Comparison of ENCODE assay signal across 16 mouse cellular contexts in genomic region chr16:35282456-35282855, GRCm38 (mm10).
"Had no signal": no experiment of that assay in that cellular context is flagged by ENCODE, and none has a peak within 500 bp of the region (broad histone marks: within the 10 kb centered on the region; RNA-seq: fewer than 3 reads in every experiment).

No protein-coding gene starts in this region.

- H3K9ac ChIP-seq: liver, embryonic 12.5 days; liver, embryonic 14.5 days; lung, embryonic 14.5 days; midbrain, embryonic 12.5 days; neural tube, embryonic 13.5 days; neural tube, embryonic 15.5 days; stomach, embryonic 15.5 days had no signal

- DNase-seq: lung, embryonic 14.5 days; midbrain, embryonic 14.5 days; right cerebral cortex, postnatal 14 days; thymus, adult 2 months; thymus, postnatal 14 days; thymus, postnatal 36 days had no signal

- H3K36me3 ChIP-seq: liver, embryonic 12.5 days; midbrain, embryonic 10.5 days; stomach, embryonic 15.5 days had no signal

- H3K9me3 ChIP-seq: liver, embryonic 12.5 days; midbrain, embryonic 10.5 days; midbrain, embryonic 12.5 days; neural tube, embryonic 13.5 days; neural tube, embryonic 15.5 days; stomach, embryonic 15.5 days had no signal

- H3K4me1 ChIP-seq: liver, embryonic 12.5 days; midbrain, embryonic 12.5 days; neural tube, embryonic 13.5 days; neural tube, embryonic 15.5 days; stomach, embryonic 15.5 days had no signal

- H3K4me3 ChIP-seq: liver, embryonic 12.5 days; midbrain, embryonic 10.5 days; midbrain, embryonic 12.5 days; myocyte; neural tube, embryonic 13.5 days; neural tube, embryonic 15.5 days; stomach, embryonic 15.5 days had no signal

- H3K27ac ChIP-seq: liver, embryonic 12.5 days; liver, embryonic 14.5 days; midbrain, embryonic 10.5 days; midbrain, embryonic 12.5 days; neural tube, embryonic 13.5 days; neural tube, embryonic 15.5 days; stomach, embryonic 15.5 days; stomach, postnatal 0 days had no signal

- ATAC-seq: liver, embryonic 12.5 days; midbrain, embryonic 16.5 days had no signal

- H3K27me3 ChIP-seq: liver, embryonic 12.5 days; midbrain, embryonic 12.5 days; neural tube, embryonic 13.5 days; neural tube, embryonic 15.5 days; stomach, embryonic 15.5 days had no signal

- H3K4me2 ChIP-seq: liver, embryonic 12.5 days; lung, embryonic 14.5 days; midbrain, embryonic 12.5 days; neural tube, embryonic 13.5 days; neural tube, embryonic 15.5 days; stomach, embryonic 15.5 days had no signal
